Mouse (Mus musculus): Measurements from ENCODE around the gene Cadm3. TPM values are rescaled to one million over a fixed set of nuclear protein-coding genes. Genes with fewer than 3 reads are reported as not detected.

The Cadm3 gene
- total and polyA plus RNA-seq, 3 experiments, result 0.44 TPM; not detected in 2

GRCm38 (mm10) chr1:173371586-173371985 is 4.1 kb upstream of the Cadm3 start:
- H3K9me3 ChIP-seq (replicated peaks), result peaks cover 18% of the 10 kb centered on the region
- no peaks in the 10 kb centered on the region for H3K4me1 ChIP-seq (ENCODE audit: insufficient read depth, low read depth, low read length)
- ATAC-seq (ENCODE audit: extremely low read depth, insufficient number of reproducible peaks, low FRiP score, poor library complexity, severe bottlenecking) (no peak), DNase-seq (ENCODE audit: low spot score) (no peak)
- H3K36me3 ChIP-seq (replicated peaks), result no peaks in the 10 kb centered on the region
- H3K4me3 ChIP-seq (ENCODE audit: low read depth, low read length), result no peak overlapping the region
- H3K27me3 ChIP-seq (ENCODE audit: insufficient read depth, low read length), result no peaks in the 10 kb centered on the region; the same call in 1 of the 2 replicates
- no peak for TF ChIP-seq GATA1 (IDR thresholded peaks at IDR 0.05; ENCODE audit: borderline replicate concordance, low read length)
- TF ChIP-seq POLR2AphosphoS5 (IDR thresholded peaks at IDR 0.05; ENCODE audit: insufficient replicate concordance, low read depth, low read length), result no peak
- no peak for TF ChIP-seq CTCF (IDR thresholded peaks at IDR 0.05; ENCODE audit: low read depth, low read length)
- TF ChIP-seq GATA2 (IDR thresholded peaks at IDR 0.05; ENCODE audit: borderline replicate concordance, low read depth, low read length), result no peak
- TF ChIP-seq TAL1 (conservative IDR thresholded peaks at IDR 0.05; ENCODE audit: low read depth, low read length), result no peak

DNA sequence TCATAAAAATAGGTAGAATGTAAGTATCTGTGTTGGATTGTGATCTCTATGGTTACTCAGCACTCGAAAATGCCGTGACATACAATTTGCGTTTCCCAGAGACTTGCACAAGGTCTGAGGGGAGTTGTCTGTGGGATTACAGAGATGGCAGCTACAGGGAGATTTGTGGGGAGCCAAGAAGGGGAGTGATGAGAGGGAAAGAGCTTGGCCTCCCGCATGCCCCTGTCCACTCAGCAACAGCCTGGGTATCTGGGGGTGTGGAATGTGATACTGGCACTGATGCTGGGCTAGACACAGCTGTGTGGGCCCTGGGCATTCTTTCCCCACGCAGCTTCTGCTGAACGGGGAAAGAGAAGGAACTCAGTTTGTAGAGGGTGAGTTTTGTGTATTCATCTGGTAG is 3.0 kb upstream of the Cadm3 start:
- peaks cover 27% of the 10 kb centered on the region for H3K9me3 ChIP-seq (replicated peaks)
- no peaks in the 10 kb centered on the region for H3K36me3 ChIP-seq (replicated peaks)
- H3K4me1 ChIP-seq (ENCODE audit: insufficient read depth, low read depth, low read length), result no peaks in the 10 kb centered on the region
- H3K4me3 ChIP-seq (ENCODE audit: low read depth, low read length), result no peak overlapping the region
- ATAC-seq (ENCODE audit: extremely low read depth, insufficient number of reproducible peaks, low FRiP score, poor library complexity, severe bottlenecking) (no peak), DNase-seq (ENCODE audit: low spot score) (no peak)
- no peak for TF ChIP-seq POLR2AphosphoS5 (IDR thresholded peaks at IDR 0.05; ENCODE audit: insufficient replicate concordance, low read depth, low read length)
- TF ChIP-seq GATA1 (IDR thresholded peaks at IDR 0.05; ENCODE audit: borderline replicate concordance, low read length), result no peak
- no peak for TF ChIP-seq CTCF (IDR thresholded peaks at IDR 0.05; ENCODE audit: low read depth, low read length)
- TF ChIP-seq GATA2 (IDR thresholded peaks at IDR 0.05; ENCODE audit: borderline replicate concordance, low read depth, low read length), result no peak
- TF ChIP-seq TAL1 (conservative IDR thresholded peaks at IDR 0.05; ENCODE audit: low read depth, low read length), result no peak
- H3K27me3 ChIP-seq (ENCODE audit: insufficient read depth, low read length), result no peaks in the 10 kb centered on the region; the same call in 1 of the 2 replicates

DNA sequence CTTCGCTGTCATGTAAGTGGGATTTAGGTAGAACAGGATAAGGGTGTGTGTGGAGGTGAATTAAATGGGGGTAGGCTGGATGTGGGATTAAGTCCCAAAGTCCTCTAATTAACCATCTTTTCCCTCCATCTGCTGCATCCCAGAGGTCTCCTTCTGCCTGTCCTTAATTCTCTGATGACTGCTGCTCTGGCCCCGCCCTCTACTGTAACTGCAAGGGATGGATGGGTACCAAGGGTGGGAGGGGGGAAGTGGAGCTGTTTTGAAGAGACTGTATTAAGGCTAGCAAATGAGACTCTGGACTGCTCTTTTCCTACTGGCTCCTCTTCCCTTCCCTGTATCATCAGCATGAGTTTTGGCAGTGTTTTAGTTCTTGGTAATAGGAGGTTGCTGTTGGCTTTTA is 2.1 kb upstream of the Cadm3 start:
- Histone ChIP-seq H3K36me3 (replicated peaks) (no peaks in the 10 kb centered on the region), H3K9me3 (replicated peaks) (peaks cover 28% of the 10 kb centered on the region), H3K27me3 (ENCODE audit: insufficient read depth, low read length) (no peaks in the 10 kb centered on the region; the same call in 1 of the 2 replicates), H3K4me3 (ENCODE audit: low read depth, low read length) (no peak overlapping the region), H3K4me1 (ENCODE audit: insufficient read depth, low read depth, low read length) (no peaks in the 10 kb centered on the region)
- DNase-seq (ENCODE audit: low spot score) (no peak), ATAC-seq (ENCODE audit: extremely low read depth, insufficient number of reproducible peaks, low FRiP score, poor library complexity, severe bottlenecking) (no peak)
- no peak for TF ChIP-seq GATA2 (IDR thresholded peaks at IDR 0.05; ENCODE audit: borderline replicate concordance, low read depth, low read length)
- no peak for TF ChIP-seq TAL1 (conservative IDR thresholded peaks at IDR 0.05; ENCODE audit: low read depth, low read length)
- no peak for TF ChIP-seq GATA1 (IDR thresholded peaks at IDR 0.05; ENCODE audit: borderline replicate concordance, low read length)
- TF ChIP-seq CTCF (IDR thresholded peaks at IDR 0.05; ENCODE audit: low read depth, low read length), result no peak
- no peak for TF ChIP-seq POLR2AphosphoS5 (IDR thresholded peaks at IDR 0.05; ENCODE audit: insufficient replicate concordance, low read depth, low read length)

DNA sequence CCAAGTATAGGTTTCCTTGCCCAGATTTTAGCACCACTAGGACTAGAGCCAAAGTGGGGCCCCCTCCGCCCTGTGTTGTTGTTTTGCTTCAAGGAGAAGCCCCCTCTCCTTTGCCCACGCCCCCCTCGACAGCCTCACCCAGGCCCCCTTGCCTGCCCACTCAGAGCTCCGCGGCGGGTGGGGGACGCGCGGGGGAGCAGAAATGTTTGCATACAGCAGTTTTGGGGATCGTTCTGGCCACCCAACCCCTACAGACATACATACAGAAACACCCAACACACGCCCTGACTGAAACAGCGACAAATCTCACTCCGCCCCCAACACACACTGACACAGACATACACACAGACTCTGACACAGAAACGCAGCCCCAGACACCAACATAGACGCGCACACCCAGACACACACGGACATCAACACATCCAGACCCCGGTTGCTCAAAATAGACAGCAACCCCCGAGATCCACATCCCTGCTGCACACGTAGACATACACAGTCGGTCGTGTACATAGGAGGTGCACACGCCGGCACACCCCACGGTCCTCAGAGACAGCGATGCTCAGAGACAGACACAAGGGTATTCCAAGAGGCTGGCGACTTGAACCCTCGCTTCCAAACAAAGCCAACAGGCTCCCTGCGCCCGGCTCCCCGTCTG is 667 bp downstream of the Cadm3 start:
- ATAC-seq (ENCODE audit: extremely low read depth, insufficient number of reproducible peaks, low FRiP score, poor library complexity, severe bottlenecking) (no peak), DNase-seq (ENCODE audit: low spot score) (no peak)
- no peak overlapping the region for H3K4me3 ChIP-seq (ENCODE audit: low read depth, low read length)
- H3K27me3 ChIP-seq (ENCODE audit: insufficient read depth, low read length), result no peaks in the 10 kb centered on the region; the same call in 1 of the 2 replicates
- H3K36me3 ChIP-seq (replicated peaks), result no peaks in the 10 kb centered on the region
- TF ChIP-seq POLR2AphosphoS5 (IDR thresholded peaks at IDR 0.05; ENCODE audit: insufficient replicate concordance, low read depth, low read length), result no peak
- no peak for TF ChIP-seq TAL1 (conservative IDR thresholded peaks at IDR 0.05; ENCODE audit: low read depth, low read length)
- no peak for TF ChIP-seq GATA2 (IDR thresholded peaks at IDR 0.05; ENCODE audit: borderline replicate concordance, low read depth, low read length)
- no peak for TF ChIP-seq CTCF (IDR thresholded peaks at IDR 0.05; ENCODE audit: low read depth, low read length)
- TF ChIP-seq GATA1 (IDR thresholded peaks at IDR 0.05; ENCODE audit: borderline replicate concordance, low read length), result no peak
- H3K4me1 ChIP-seq (ENCODE audit: insufficient read depth, low read depth, low read length), result no peaks in the 10 kb centered on the region
- H3K9me3 ChIP-seq (replicated peaks), result peaks cover 28% of the 10 kb centered on the region

- DNase-seq (ENCODE audit: low spot score) (no peak), ATAC-seq (ENCODE audit: extremely low read depth, insufficient number of reproducible peaks, low FRiP score, poor library complexity, severe bottlenecking) (no peak)
- Histone ChIP-seq H3K36me3 (replicated peaks) (no peaks in the 10 kb centered on the region), H3K4me3 (ENCODE audit: low read depth, low read length) (no peak overlapping the region), H3K9me3 (replicated peaks) (peaks cover 28% of the 10 kb centered on the region), H3K4me1 (ENCODE audit: insufficient read depth, low read depth, low read length) (no peaks in the 10 kb centered on the region), H3K27me3 (ENCODE audit: insufficient read depth, low read length) (no peaks in the 10 kb centered on the region; the same call in 1 of the 2 replicates)
- TF ChIP-seq TAL1 (conservative IDR thresholded peaks at IDR 0.05; ENCODE audit: low read depth, low read length) (no peak), CTCF (IDR thresholded peaks at IDR 0.05; ENCODE audit: low read depth, low read length) (no peak), GATA2 (IDR thresholded peaks at IDR 0.05; ENCODE audit: borderline replicate concordance, low read depth, low read length) (no peak), POLR2AphosphoS5 (IDR thresholded peaks at IDR 0.05; ENCODE audit: insufficient replicate concordance, low read depth, low read length) (no peak), GATA1 (IDR thresholded peaks at IDR 0.05; ENCODE audit: borderline replicate concordance, low read length) (no peak)
Observed at GRCm38 (mm10) chr1:173365970-173366409, 1.5 kb downstream of the Cadm3 start.

- Histone ChIP-seq H3K9me3 (replicated peaks) (peaks cover 23% of the 10 kb centered on the region), H3K4me1 (ENCODE audit: insufficient read depth, low read depth, low read length) (no peaks in the 10 kb centered on the region), H3K4me3 (ENCODE audit: low read depth, low read length) (no peak overlapping the region), H3K36me3 (replicated peaks) (no peaks in the 10 kb centered on the region), H3K27me3 (ENCODE audit: insufficient read depth, low read length) (no peaks in the 10 kb centered on the region; the same call in 1 of the 2 replicates)
- no peak for DNase-seq (ENCODE audit: low spot score)
- no peak for ATAC-seq (ENCODE audit: extremely low read depth, insufficient number of reproducible peaks, low FRiP score, poor library complexity, severe bottlenecking)
- TF ChIP-seq GATA1 (IDR thresholded peaks at IDR 0.05; ENCODE audit: borderline replicate concordance, low read length) (no peak), POLR2AphosphoS5 (IDR thresholded peaks at IDR 0.05; ENCODE audit: insufficient replicate concordance, low read depth, low read length) (no peak), CTCF (IDR thresholded peaks at IDR 0.05; ENCODE audit: low read depth, low read length) (no peak), GATA2 (IDR thresholded peaks at IDR 0.05; ENCODE audit: borderline replicate concordance, low read depth, low read length) (no peak), TAL1 (conservative IDR thresholded peaks at IDR 0.05; ENCODE audit: low read depth, low read length) (no peak)
Observed at GRCm38 (mm10) chr1:173364125-173364800, 3.2 kb downstream of the Cadm3 start.
